Mouse (Mus musculus): ENCODE data around the gene Comp.

GRCm38 (mm10) chr8:70331526-70331925, 41.8 kb upstream of the Comp start:
- TF ChIP-seq CTCF (IDR thresholded peaks at IDR 0.05; ENCODE audit: low read depth, low read length) = no peak
- TF ChIP-seq POLR2A (IDR thresholded peaks at IDR 0.05; ENCODE audit: extremely low read depth, insufficient read depth, low read length) = no peak

Data from liver, adult 2 months (tissue).